Mouse (Mus musculus) limb, embryonic 11.5 days (tissue): ENCODE measurements around the gene Ctnnd2. TPM values are rescaled to one million over a fixed set of nuclear protein-coding genes. Genes with fewer than 3 reads are reported as not detected.

Experiments
- ATAC-seq: fragments of 200-750 bp; cut with Nextera tagmentation; 2 replicates; pipeline ENCODE4 v1.8.0; 2017; ENCODE audit warnings: low read depth; ENCODE audit not compliant: insufficient number of reproducible peaks, low FRiP score, low TSS enrichment
- DNase-seq: peaks from one replicate; pipeline ENCODE4 v3.0.0-alpha.2; 2015; ENCODE audit warnings: low spot score
- H3K27ac ChIP-seq: fragments of 300-500 bp; sonication (generic); replicated peaks from 2 replicates; pipeline ENCODE4 v1.5.1; 2014; ENCODE audit warnings: low read depth, mild to moderate bottlenecking, low read length
- H3K27me3 ChIP-seq: fragments of 300-500 bp; sonication (generic); 2 replicates; pipeline ENCODE4 v1.6.1; 2014; ENCODE audit warnings: mild to moderate bottlenecking, low read length, mixed read lengths; ENCODE audit not compliant: control insufficient read depth, insufficient read depth
- H3K36me3 ChIP-seq: fragments of 300-500 bp; sonication (generic); 2 replicates; pipeline ENCODE4 v1.6.1; 2014; ENCODE audit warnings: mild to moderate bottlenecking, low read length, moderate library complexity, mixed read lengths; ENCODE audit not compliant: control insufficient read depth, insufficient read depth
- H3K4me1 ChIP-seq: fragments of 300-500 bp; sonication (generic); 2 replicates; pipeline ENCODE4 v1.6.1; 2014; ENCODE audit warnings: low read length, mixed read lengths; ENCODE audit not compliant: control insufficient read depth, insufficient read depth
- H3K4me2 ChIP-seq: fragments of 300-500 bp; sonication (generic); 2 replicates; pipeline ENCODE4 v1.6.1; 2014; ENCODE audit warnings: low read depth, mild to moderate bottlenecking, moderate library complexity; ENCODE audit not compliant: severe bottlenecking
- H3K4me3 ChIP-seq: fragments of 300-500 bp; sonication (generic); 2 replicates; pipeline ENCODE4 v1.5.1; 2014; ENCODE audit warnings: low read depth, low read length
- H3K9ac ChIP-seq: fragments of 300-500 bp; sonication (generic); 2 replicates; pipeline ENCODE4 v1.6.1; 2014; ENCODE audit warnings: mild to moderate bottlenecking, low read length
- H3K9me3 ChIP-seq: fragments of 300-500 bp; sonication (generic); 2 replicates; pipeline ENCODE4 v1.6.1; 2016; ENCODE audit warnings: low read length; ENCODE audit not compliant: control insufficient read depth
- WGBS: fragments of 180-500 bp; shearing (Covaris S2); extraction: QIAGEN DNeasy Blood & Tissue Kit; methylation state at CpG from one replicate; pipeline ENCODE4 v1.1.7; 2014; 5-methylcytosine and 5-hydroxymethylcytosine counted together
- polyA plus RNA-seq: library from polyadenylated mRNA; unstranded; fragments of >200 nt; fragmentation: Nextera tagmentation; extraction: Ambion mirVana; gene quantifications from 2 replicates; pipeline ENCODE4 v1.2.1, GENCODE M21; 2014

Ctnnd2 gene
- polyA plus RNA-seq, 1 experiment from 2014 or later, result 2.5 TPM

- Histone ChIP-seq H3K27ac (no peak overlapping the region), H3K4me3 (no peak overlapping the region), H3K27me3 (no peaks in the 10 kb centered on the region), H3K36me3 (no peaks in the 10 kb centered on the region), H3K9ac (no peak overlapping the region), H3K4me2 (no peak overlapping the region), H3K4me1 (no peaks in the 10 kb centered on the region), H3K9me3 (no peaks in the 10 kb centered on the region)
- WGBS, result 79% methylated on average over 6 of the region's 6 CpGs
- ATAC-seq (no peak), DNase-seq (no peak)
Observed at GRCm38 (mm10) chr15:30661689-30662422, 489.5 kb downstream of the Ctnnd2 start.

GRCm38 (mm10) chr15:30667819-30668587, 495.6 kb downstream of the Ctnnd2 start:
- Histone ChIP-seq H3K4me1 (no peaks in the 10 kb centered on the region), H3K27me3 (no peaks in the 10 kb centered on the region), H3K36me3 (no peaks in the 10 kb centered on the region), H3K4me3 (no peak overlapping the region), H3K9ac (no peak overlapping the region), H3K27ac (no peak overlapping the region), H3K9me3 (no peaks in the 10 kb centered on the region), H3K4me2 (no peak overlapping the region)
- 86% methylated on average over 7 of the region's 7 CpGs for WGBS
- ATAC-seq, result no peak
- DNase-seq, result no peak

DNA sequence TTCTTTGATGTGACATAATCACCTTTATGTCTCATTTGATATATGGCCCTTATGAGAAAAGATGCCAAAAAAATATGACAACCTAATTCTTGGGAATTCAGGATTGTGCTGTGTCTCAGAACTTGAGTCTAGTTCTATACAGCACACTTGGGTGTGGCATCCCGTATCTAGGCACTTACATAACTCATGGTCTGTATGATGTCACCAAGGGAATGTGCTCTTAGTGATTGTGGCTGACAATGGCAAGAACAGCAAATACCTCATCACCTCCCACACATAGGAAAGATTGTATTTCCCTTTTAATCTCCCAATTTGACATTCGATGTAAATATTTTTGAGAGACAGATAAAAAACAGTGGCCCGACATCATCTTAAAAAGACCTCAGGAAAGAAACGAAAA, 509.5 kb downstream of the Ctnnd2 start:
- no peak for ATAC-seq
- Histone ChIP-seq H3K9me3 (no peaks in the 10 kb centered on the region), H3K4me1 (no peaks in the 10 kb centered on the region), H3K36me3 (no peaks in the 10 kb centered on the region), H3K27ac (no peak overlapping the region), H3K27me3 (no peaks in the 10 kb centered on the region), H3K4me2 (no peak overlapping the region), H3K9ac (no peak overlapping the region), H3K4me3 (no peak overlapping the region)
- 92% methylated on average over 4 of the region's 4 CpGs for WGBS
- no peak for DNase-seq

DNA sequence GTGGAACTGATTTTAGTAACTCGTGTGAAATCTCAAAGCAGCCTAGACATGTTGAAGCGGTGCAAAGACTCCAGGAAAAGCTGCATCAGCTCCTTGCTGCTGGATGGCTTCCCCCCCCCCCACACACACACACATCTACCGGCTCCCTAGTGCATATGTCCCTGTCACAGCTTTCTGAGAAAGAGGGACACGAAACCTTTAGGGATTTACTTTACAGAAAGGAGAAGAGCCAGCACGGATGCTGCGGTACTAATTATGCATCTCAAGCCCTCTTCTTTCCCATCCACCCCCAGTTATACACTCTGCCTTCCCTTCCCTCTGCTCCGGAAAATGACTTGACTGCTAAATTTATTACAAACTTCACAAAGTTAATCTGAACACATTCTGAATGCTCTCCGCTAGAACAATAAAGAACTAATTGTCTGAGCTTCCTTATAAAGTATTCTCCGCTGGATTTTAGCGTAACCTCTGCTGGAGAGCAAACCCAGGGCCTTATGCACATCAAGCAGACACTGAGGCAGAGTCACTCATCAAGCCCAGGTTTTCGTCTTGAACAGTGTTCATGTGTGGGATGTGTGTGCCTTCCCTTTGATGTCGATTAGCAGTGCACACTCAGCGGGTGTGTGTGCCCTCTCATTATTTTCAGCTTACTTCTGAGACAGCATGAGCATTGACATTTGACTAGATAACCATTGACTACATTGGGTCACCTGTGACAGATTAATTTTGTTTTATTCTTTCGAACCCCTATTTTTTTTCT, 510.1 kb downstream of the Ctnnd2 start:
- H3K27ac ChIP-seq, result no peak overlapping the region
- DNase-seq (no peak), ATAC-seq (no peak)
- H3K9me3 ChIP-seq, result no peaks in the 10 kb centered on the region
- no peaks in the 10 kb centered on the region for H3K36me3 ChIP-seq
- no peak overlapping the region for H3K4me3 ChIP-seq
- no peak overlapping the region for H3K9ac ChIP-seq
- H3K4me1 ChIP-seq, result no peaks in the 10 kb centered on the region
- WGBS, result 85% methylated on average over 14 of the region's 14 CpGs
- no peaks in the 10 kb centered on the region for H3K27me3 ChIP-seq
- H3K4me2 ChIP-seq, result no peak overlapping the region

DNA sequence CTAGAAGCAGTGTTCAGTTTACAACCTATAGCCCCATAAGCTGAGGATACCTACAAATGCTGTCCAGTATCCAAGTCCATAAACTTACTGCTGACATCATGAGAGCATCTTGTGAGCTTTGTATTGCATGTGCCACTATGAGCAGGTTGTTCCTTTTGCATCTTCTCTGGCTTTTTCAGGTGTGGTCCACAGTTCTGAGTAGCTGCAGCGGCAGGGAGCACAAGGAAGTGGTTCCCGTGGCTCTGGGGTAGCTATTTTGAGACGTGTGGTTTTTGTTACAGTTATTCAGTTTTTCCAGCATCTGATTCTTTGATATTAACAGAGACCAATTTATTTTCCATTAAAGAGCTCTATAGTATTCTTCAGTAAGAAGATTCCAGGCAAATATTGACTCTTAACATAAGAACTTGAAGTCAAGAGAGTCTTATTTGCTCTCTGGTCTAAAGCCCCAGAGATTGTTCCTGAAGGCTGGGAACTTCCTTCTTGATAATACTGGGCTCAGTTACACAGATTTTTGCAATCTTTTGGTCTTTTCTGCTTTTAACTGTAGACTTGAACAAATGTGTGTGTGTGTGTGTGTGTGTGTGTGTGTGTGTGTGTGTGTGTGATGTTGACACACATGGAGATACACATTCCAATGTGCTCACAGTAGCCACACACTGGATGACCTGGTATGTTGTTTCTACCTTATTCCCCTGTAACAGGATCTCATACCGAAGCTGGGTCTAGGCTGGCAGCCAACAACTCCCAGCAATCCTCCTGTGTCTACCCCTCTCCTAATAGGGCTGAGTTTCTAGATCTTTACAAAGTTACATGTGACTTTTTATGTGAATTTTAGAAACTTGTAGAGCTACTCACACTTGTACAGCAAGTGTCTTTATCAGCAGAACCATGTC, 514.1 kb downstream of the Ctnnd2 start:
- no peak for DNase-seq
- Histone ChIP-seq H3K27ac (no peak overlapping the region), H3K36me3 (no peaks in the 10 kb centered on the region), H3K27me3 (no peaks in the 10 kb centered on the region), H3K9me3 (no peaks in the 10 kb centered on the region), H3K4me2 (no peak overlapping the region), H3K4me3 (no peak overlapping the region), H3K4me1 (no peaks in the 10 kb centered on the region), H3K9ac (no peak overlapping the region)
- ATAC-seq, result no peak
- WGBS, result 80% methylated on average over 4 of the region's 4 CpGs

- DNase-seq, result no peak
- no peak for ATAC-seq
- no peaks in the 10 kb centered on the region for H3K4me1 ChIP-seq
- no peak overlapping the region for H3K4me3 ChIP-seq
- no peak overlapping the region for H3K4me2 ChIP-seq
- WGBS, result 75% methylated on average over 6 of the region's 6 CpGs
- no peaks in the 10 kb centered on the region for H3K9me3 ChIP-seq
- H3K9ac ChIP-seq, result no peak overlapping the region
- H3K27ac ChIP-seq, result no peak overlapping the region
- H3K36me3 ChIP-seq, result no peaks in the 10 kb centered on the region
- no peaks in the 10 kb centered on the region for H3K27me3 ChIP-seq
Observed at GRCm38 (mm10) chr15:30693754-30694205, 521.4 kb downstream of the Ctnnd2 start.

GRCm38 (mm10) chr15:30694286-30694685, 521.9 kb downstream of the Ctnnd2 start:
- Histone ChIP-seq H3K4me1 (no peaks in the 10 kb centered on the region), H3K27ac (no peak overlapping the region), H3K9ac (no peak overlapping the region), H3K4me2 (no peak overlapping the region), H3K27me3 (no peaks in the 10 kb centered on the region), H3K36me3 (no peaks in the 10 kb centered on the region), H3K4me3 (no peak overlapping the region), H3K9me3 (no peaks in the 10 kb centered on the region)
- 74% methylated on average over 1 of the region's 1 CpGs for WGBS
- DNase-seq (no peak), ATAC-seq (no peak)

- Histone ChIP-seq H3K4me3 (no peak overlapping the region), H3K4me2 (no peak overlapping the region), H3K4me1 (no peaks in the 10 kb centered on the region), H3K36me3 (no peaks in the 10 kb centered on the region), H3K27ac (no peak overlapping the region), H3K9me3 (no peaks in the 10 kb centered on the region), H3K9ac (no peak overlapping the region), H3K27me3 (no peaks in the 10 kb centered on the region)
- 93% methylated on average over 6 of the region's 6 CpGs for WGBS
- DNase-seq (no peak), ATAC-seq (no peak)
Observed at GRCm38 (mm10) chr15:30695859-30696258, 523.5 kb downstream of the Ctnnd2 start.
